Mouse (Mus musculus) kidney, postnatal 0 days (tissue): ENCODE measurements around the gene Cox7a2. TPM values are rescaled to one million over a fixed set of nuclear protein-coding genes. Genes with fewer than 3 reads are reported as not detected.

Source experiments
- ATAC-seq: fragments of 200-750 bp; cut with Nextera tagmentation; replicated peaks from 2 replicates; pipeline ENCODE4 v1.8.0; 2017; ENCODE audit warnings: low read depth, moderate number of reproducible peaks, moderate TSS enrichment, moderate library complexity; ENCODE audit not compliant: low FRiP score
- DNase-seq: peaks from one replicate; pipeline ENCODE4 v3.0.0-alpha.2; 2016; ENCODE audit warnings: low spot score
- H3K27ac ChIP-seq: fragments of 300-500 bp; sonication (generic); 2 replicates; pipeline ENCODE4 v1.5.1; 2014; ENCODE audit warnings: mild to moderate bottlenecking
- H3K27me3 ChIP-seq: fragments of 300-500 bp; sonication (generic); 2 replicates; pipeline ENCODE4 v1.6.1; 2014; ENCODE audit warnings: low read length, mixed read lengths; ENCODE audit not compliant: insufficient read depth
- H3K36me3 ChIP-seq: fragments of 300-500 bp; sonication (generic); 2 replicates; pipeline ENCODE4 v1.6.1; 2014; ENCODE audit warnings: low read length, mixed read lengths; ENCODE audit not compliant: insufficient read depth
- H3K4me1 ChIP-seq: fragments of 300-500 bp; sonication (generic); replicated peaks from 2 replicates; pipeline ENCODE4 v1.6.1; 2014; ENCODE audit warnings: antibody characterized with exemption, low read length, mixed read lengths; ENCODE audit not compliant: insufficient read depth
- H3K4me2 ChIP-seq: fragments of 300-500 bp; sonication (generic); 2 replicates; pipeline ENCODE4 v1.6.1; 2014; ENCODE audit warnings: mild to moderate bottlenecking, low read length, moderate library complexity, mixed read lengths
- H3K4me3 ChIP-seq: fragments of 300-500 bp; sonication (generic); replicated peaks from 2 replicates; pipeline ENCODE4 v1.5.1; 2014; ENCODE audit warnings: low read depth, low read length
- H3K9ac ChIP-seq: fragments of 300-500 bp; sonication (generic); 2 replicates; pipeline ENCODE4 v1.6.1; 2014; ENCODE audit warnings: low read depth, low read length
- H3K9me3 ChIP-seq: fragments of 300-500 bp; sonication (generic); replicated peaks from 2 replicates; pipeline ENCODE4 v1.6.1; 2016; ENCODE audit warnings: low read length, inconsistent platforms, mixed read lengths
- CTCF ChIP-seq: IDR thresholded peaks from 2 replicates; pipeline ENCODE4 v1.5.1; 2016; ENCODE audit warnings: antibody characterized with exemption, low read depth, mild to moderate bottlenecking, moderate library complexity
- WGBS: fragments of 180-500 bp; shearing (Covaris S2); extraction: QIAGEN DNeasy Blood & Tissue Kit; methylation state at CpG from one replicate; pipeline ENCODE4 v1.1.7; 2014; 5-methylcytosine and 5-hydroxymethylcytosine counted together
- polyA plus RNA-seq: library from polyadenylated mRNA; unstranded; fragments of >200 nt; fragmentation: Nextera tagmentation; extraction: Ambion mirVana; gene quantifications from 2 replicates; pipeline ENCODE4 v1.2.1, GENCODE M21; 2015

Gene Cox7a2
- polyA plus RNA-seq, 1 experiment from 2014 or later: 1,379 TPM

DNA sequence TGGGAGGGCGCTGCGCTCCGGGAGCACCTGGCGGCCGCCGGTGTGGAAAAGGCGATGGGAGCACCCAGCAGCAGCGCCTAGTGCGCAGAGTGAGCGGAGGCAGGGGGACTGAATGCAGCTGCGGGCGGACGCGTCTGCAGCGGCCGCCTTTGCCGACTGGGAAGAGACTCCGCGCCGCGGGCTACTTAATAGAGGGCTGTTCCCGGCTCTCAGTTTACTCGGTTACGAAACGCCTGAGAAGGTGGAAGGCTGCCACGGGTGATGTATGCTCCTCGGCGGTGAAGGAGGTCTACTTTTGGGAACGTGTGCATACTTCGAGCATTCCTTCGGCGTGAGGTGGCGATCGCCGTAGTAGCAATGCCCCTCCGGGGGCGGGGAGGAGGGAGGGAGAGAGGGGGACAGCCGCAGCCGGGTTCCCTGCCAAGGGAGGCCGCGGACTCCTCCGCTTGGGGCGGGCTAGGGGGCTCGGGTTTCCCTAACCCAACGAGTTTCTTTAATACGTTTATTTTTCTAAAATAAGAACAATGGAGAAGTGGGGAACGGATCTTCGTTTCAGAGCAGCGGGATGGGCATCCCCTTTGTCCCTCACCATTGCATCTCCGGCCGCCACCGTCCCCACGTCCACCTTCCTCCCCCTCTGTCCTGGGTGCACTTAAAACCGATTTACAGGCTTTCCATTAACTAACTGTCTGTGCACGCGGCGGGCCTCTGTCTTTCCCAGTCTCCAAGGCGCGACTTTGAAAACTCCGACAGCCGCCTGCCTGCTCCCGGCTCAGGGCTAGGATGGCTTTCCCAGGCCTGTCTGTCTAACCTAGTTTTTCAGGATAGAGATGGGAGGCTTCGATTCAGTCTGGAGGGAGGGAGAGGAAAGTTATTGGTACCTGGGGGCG, 41.0 kb downstream of the Cox7a2 start, which contains the start of gene Col12a1:
TSS of gene Col12a1 (minus strand) at position 351 of the 890 bp plus-strand sequence.
- H3K27me3 ChIP-seq: peaks cover 8% of the 10 kb centered on the region; the same call in 1 of the 2 replicates
- under 1% methylated on average over 64 of the region's 64 CpGs for WGBS
- H3K9ac ChIP-seq: peak within 1 kb of the TSS; percentile 59
- peak; percentile 8; the same call in 1 of the 2 replicates for TF ChIP-seq CTCF
- peak; percentile 90 for DNase-seq
- H3K27ac ChIP-seq: peak within 1 kb of the TSS; percentile 72
- ATAC-seq: peak; percentile 60
- H3K4me2 ChIP-seq: peak within 1 kb of the TSS; percentile 87
- no peaks in the 10 kb centered on the region for H3K36me3 ChIP-seq
- peak within 1 kb of the TSS; percentile 59 for H3K4me3 ChIP-seq
- 0 out of 2 replicates have a peak, but pooled peaks cover 2% of the 10 kb centered on the region for H3K9me3 ChIP-seq
- peaks cover 27% of the 10 kb centered on the region for H3K4me1 ChIP-seq

DNA sequence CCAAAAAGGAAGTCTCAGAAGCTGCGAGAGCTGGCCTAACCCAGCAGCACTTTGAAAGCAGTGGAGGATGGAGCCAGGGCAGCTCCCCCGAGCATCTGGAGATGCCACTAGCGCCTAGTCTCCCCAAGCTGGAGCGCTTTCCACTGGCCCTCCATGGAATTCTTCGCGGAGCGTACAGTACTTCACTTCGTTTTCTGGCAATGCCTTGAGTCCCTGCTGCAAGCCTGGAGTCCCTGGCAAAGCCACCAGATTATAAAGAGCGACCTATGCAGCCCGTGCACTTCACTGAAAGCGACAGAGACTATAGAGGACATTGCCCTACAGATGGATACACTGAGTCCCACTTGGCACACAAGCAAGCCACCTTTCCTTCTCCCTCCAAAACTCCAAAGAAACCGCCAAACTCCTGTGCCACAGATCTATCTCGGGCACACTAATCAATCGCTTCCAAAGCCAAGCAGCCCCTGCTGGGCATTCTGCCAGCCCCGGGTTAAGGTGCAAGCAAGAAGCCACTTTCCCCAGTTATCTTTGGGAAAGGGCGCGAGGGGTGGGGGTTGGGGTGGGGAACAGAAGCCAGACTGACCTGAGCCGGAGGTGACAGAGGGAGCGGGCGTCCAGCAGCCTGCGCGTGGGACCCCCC, 41.7 kb downstream of the Cox7a2 start:
- peak; percentile 70 for DNase-seq
- peaks cover 27% of the 10 kb centered on the region for H3K4me1 ChIP-seq
- H3K27ac ChIP-seq: peak overlapping the region; percentile 72
- no peaks in the 10 kb centered on the region for H3K36me3 ChIP-seq
- peak overlapping the region; percentile 59 for H3K9ac ChIP-seq
- 0 out of 2 replicates have a peak, but pooled peaks cover 2% of the 10 kb centered on the region for H3K9me3 ChIP-seq
- ATAC-seq: no peak
- H3K4me2 ChIP-seq: peak overlapping the region; percentile 87
- TF ChIP-seq CTCF: 0 out of 2 replicates have a peak, but pooled peaks have one; percentile 9
- peaks cover 8% of the 10 kb centered on the region; the same call in 1 of the 2 replicates for H3K27me3 ChIP-seq
- WGBS: 2% methylated on average over 22 of the region's 22 CpGs
- H3K4me3 ChIP-seq: peak overlapping the region; percentile 59

GRCm38 (mm10) chr9:79716909-79717835, 42.5 kb downstream of the Cox7a2 start:
- Histone ChIP-seq H3K4me1 (peaks cover 27% of the 10 kb centered on the region), H3K27me3 (peaks cover 8% of the 10 kb centered on the region; the same call in 1 of the 2 replicates)

DNA sequence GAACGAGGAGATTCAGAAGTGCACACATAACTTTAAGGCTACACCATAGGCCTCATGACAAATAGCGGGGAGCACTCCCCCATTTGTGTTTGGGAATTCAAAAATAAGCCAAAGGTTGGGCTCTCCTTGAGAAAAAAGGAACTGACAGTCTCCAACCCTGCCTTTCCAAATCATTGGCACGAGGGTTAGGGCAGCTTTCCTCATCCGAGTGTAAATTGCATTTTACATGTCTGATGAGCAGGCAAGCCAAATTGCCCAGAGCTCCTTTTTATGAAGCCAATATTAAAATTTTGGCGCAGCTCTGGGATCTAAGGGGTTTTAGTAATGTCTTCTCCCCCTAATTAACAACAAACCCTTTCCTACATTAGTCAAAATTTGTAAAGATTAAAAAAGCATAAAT, 43.2 kb downstream of the Cox7a2 start:
- DNase-seq (no peak), ATAC-seq (no peak)
- H3K4me1 ChIP-seq: peaks cover 27% of the 10 kb centered on the region
- H3K9me3 ChIP-seq: no peaks in the 10 kb centered on the region
- H3K4me3 ChIP-seq: peak overlapping the region; percentile 59
- no peak overlapping the region for H3K9ac ChIP-seq
- no peaks in the 10 kb centered on the region for H3K36me3 ChIP-seq
- peak overlapping the region; percentile 87 for H3K4me2 ChIP-seq
- peaks cover 8% of the 10 kb centered on the region; the same call in 1 of the 2 replicates for H3K27me3 ChIP-seq
- no peak for TF ChIP-seq CTCF
- H3K27ac ChIP-seq: no peak overlapping the region
- 33% methylated on average over 5 of the region's 5 CpGs for WGBS

More at GRCm38 (mm10) chr9:79716909-79717835, 42.5 kb downstream of the Cox7a2 start:
- DNase-seq: peak; percentile 95
- WGBS: 8% methylated on average over 23 of the region's 23 CpGs
- Histone ChIP-seq H3K4me3 (peak overlapping the region; percentile 59), H3K9me3 (0 out of 2 replicates have a peak, but pooled peaks cover 2% of the 10 kb centered on the region), H3K27ac (0 out of 2 replicates have a peak overlapping the region, but pooled peaks have one; percentile 72), H3K4me2 (peak overlapping the region; percentile 87), H3K36me3 (no peaks in the 10 kb centered on the region), H3K9ac (peak overlapping the region; percentile 59; the same call in 1 of the 2 replicates)
- ATAC-seq: no peak
- peak; percentile 83 for TF ChIP-seq CTCF

DNA sequence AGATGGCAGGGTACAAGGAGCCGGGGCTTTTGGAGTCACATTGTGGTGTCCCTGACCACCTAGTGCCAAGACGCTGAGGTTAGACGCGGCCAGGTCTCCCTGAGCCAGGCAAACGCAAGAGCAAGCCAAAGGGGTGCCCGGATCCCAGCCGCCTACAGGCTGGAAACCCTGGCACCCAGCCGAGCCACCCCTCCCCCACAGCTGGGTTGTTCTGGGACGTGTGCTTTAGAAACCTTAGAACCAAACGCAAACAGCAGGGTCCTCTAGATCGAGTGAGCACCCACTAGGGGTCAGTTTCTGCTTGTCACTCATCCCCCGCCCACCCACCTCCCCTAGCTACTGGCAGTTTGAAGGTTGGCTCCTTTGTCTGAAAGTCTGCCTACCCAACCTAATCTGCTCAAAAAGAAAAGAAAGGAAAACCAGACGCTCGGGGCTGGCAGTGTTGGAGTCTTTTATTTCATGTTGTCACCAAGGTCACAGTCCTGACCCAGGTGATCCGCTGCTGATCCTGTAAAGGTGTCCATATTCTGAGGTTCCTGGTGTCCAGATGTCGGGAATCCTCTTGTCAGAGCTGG, 45.1 kb downstream of the Cox7a2 start:
- WGBS: 5% methylated on average over 16 of the region's 16 CpGs
- Histone ChIP-seq H3K9me3 (no peaks in the 10 kb centered on the region), H3K4me2 (peak overlapping the region; percentile 62), H3K4me1 (peaks cover 24% of the 10 kb centered on the region), H3K9ac (0 out of 2 replicates have a peak overlapping the region, but pooled peaks have one; percentile 42), H3K4me3 (peak overlapping the region; percentile 24), H3K27me3 (peaks cover under 1% of the 10 kb centered on the region; the same call in 1 of the 2 replicates), H3K36me3 (no peaks in the 10 kb centered on the region), H3K27ac (no peak overlapping the region)
- TF ChIP-seq CTCF: peak; percentile 18; the same call in 1 of the 2 replicates
- ATAC-seq (peak; percentile 62), DNase-seq (peak; percentile 64)

Other genes starting within 250 kb of the Cox7a2 start
- gene Col12a1, start 41.0 kb downstream of the Cox7a2 start, polyA plus RNA-seq: 42.8 and 43.5 TPM in 2 replicates
- gene Tmem30a, start 33.6 kb upstream of the Cox7a2 start, polyA plus RNA-seq: 97.8 and 98.0 TPM in 2 replicates